8 mouse cellular contexts compared by ENCODE assay signal in genomic region chr9:118693256-118693655, GRCm38 (mm10).
DNase-seq lines count a peak whose midpoint lies in the region; ATAC-seq lines count a peak whose summit lies in the region.
"Had no signal": no experiment of that assay in that cellular context is flagged by ENCODE, and none has a peak within 500 bp of the region (broad histone marks: within the 10 kb centered on the region; RNA-seq: fewer than 3 reads in every experiment).

No protein-coding gene starts in this region.

- H3K4me1 ChIP-seq in heart, embryonic 10.5 days, result peaks cover 17% of the 10 kb centered on the region
- H3K4me1 ChIP-seq in intestine, embryonic 15.5 days (replicated peaks), result peaks cover 9% of the 10 kb centered on the region

- peaks cover 28% of the 10 kb centered on the region; the same call in 1 of the 2 replicates for H3K36me3 ChIP-seq in heart, embryonic 10.5 days
- H3K36me3 ChIP-seq in intestine, embryonic 15.5 days, result no peaks in the 10 kb centered on the region
- H3K36me3 ChIP-seq: hindbrain, embryonic 15.5 days had no signal

- WGBS in heart, embryonic 10.5 days, result 82% methylated on average over 11 of the region's 11 CpGs
- 82% methylated on average over 11 of the region's 11 CpGs for WGBS in intestine, embryonic 15.5 days

- peak overlapping the region; percentile 44; the same call in 1 of the 2 replicates for H3K27ac ChIP-seq in heart, embryonic 10.5 days
- no peak overlapping the region for H3K27ac ChIP-seq in intestine, embryonic 15.5 days
- H3K27ac ChIP-seq: hindbrain, embryonic 15.5 days had no signal

- H3K9ac ChIP-seq in intestine, embryonic 15.5 days, result no peak overlapping the region
- H3K9ac ChIP-seq: hindbrain, embryonic 15.5 days had no signal

- peaks cover 6% of the 10 kb centered on the region; the same call in 1 of the 2 replicates for H3K27me3 ChIP-seq in heart, embryonic 10.5 days (ENCODE audit: insufficient read depth, poor library complexity, severe bottlenecking)
- H3K27me3 ChIP-seq in intestine, embryonic 15.5 days (replicated peaks), result no peaks in the 10 kb centered on the region
- H3K27me3 ChIP-seq: hindbrain, embryonic 15.5 days had no signal

- no peak overlapping the region for H3K4me3 ChIP-seq in heart, embryonic 10.5 days
- no peak overlapping the region for H3K4me3 ChIP-seq in intestine, embryonic 15.5 days (replicated peaks)
- H3K4me3 ChIP-seq: hindbrain, embryonic 15.5 days had no signal

- no peaks in the 10 kb centered on the region for H3K9me3 ChIP-seq in heart, embryonic 10.5 days
- no peaks in the 10 kb centered on the region for H3K9me3 ChIP-seq in intestine, embryonic 15.5 days
- H3K9me3 ChIP-seq: hindbrain, embryonic 15.5 days had no signal

- intact Hi-C loops in left cerebral cortex, postnatal 25 days (cut with DNase I), result no loop called here

- DNase-seq in cerebellum, adult 11 months, result peak; percentile 31
- DNase-seq in cerebellum, postnatal 14 days, result peak; percentile 89 to 90
- DNase-seq in heart, embryonic 10.5 days (ENCODE audit: low spot score), result no peak
- peak; percentile 51 to 79 for DNase-seq in left cerebral cortex, postnatal 25 days (ENCODE audit: low spot score in 2 of 2)
- no peak for DNase-seq in adrenal gland, postnatal 4 days (ENCODE audit: low spot score in 2 of 2)
- no peak for DNase-seq in adrenal gland, postnatal 10 days

- H3K4me2 ChIP-seq in intestine, embryonic 15.5 days (replicated peaks), result no peak overlapping the region
- H3K4me2 ChIP-seq: hindbrain, embryonic 15.5 days had no signal

- no peak for ATAC-seq in intestine, embryonic 15.5 days

Comparison
In these comparisons a context has a peak if more than half of its experiments do, and no peak if none do; other contexts are left out.
1. DNase-seq: peak in cerebellum, adult 11 months (single experiment), cerebellum, postnatal 14 days (2 of 2) and left cerebral cortex, postnatal 25 days (2 of 2); none in heart, embryonic 10.5 days (single experiment), adrenal gland, postnatal 4 days (0 of 2) and adrenal gland, postnatal 10 days (single experiment).